Comparison of ENCODE assay signal across 24 mouse cellular contexts in the genomic region with DNA sequence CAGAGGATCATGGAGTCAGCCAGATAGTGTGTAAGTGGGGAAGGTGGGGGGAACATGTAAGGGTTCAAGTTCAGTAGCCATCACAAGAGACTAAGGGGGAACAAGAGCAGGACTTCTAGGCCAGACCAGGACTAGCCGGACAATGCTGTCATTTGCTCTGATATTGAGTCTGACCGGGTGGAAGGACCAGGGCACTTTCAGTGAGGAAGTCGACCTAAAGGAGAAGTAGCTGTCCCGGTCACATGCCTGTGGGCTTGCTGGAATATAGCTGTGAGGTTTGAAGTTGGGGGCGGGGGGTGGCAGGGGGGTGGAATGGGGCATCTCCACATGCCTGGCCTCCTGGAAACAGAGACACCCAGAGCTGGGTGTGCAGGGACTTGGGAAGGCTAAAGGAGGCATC. TPM values are rescaled to one million over a fixed set of nuclear protein-coding genes. Genes with fewer than 3 reads are reported as not detected.
DNase-seq lines count a peak whose midpoint lies in the region; ATAC-seq and TF ChIP-seq lines count a peak whose summit lies in the region.
"Had no signal": no experiment of that assay in that cellular context is flagged by ENCODE, and none has a peak within 500 bp of the region (broad histone marks: within the 10 kb centered on the region; RNA-seq: fewer than 3 reads in every experiment).

No protein-coding gene starts in this region.

- H3K9ac ChIP-seq in liver, embryonic 16.5 days (ENCODE audit: low read depth, low read length), result 0 out of 2 replicates have a peak overlapping the region, but pooled peaks have one; percentile 10
- no peak overlapping the region for H3K9ac ChIP-seq in neural tube, embryonic 15.5 days (replicated peaks)
- H3K9ac ChIP-seq: embryonic facial prominence, embryonic 13.5 days; hindbrain, embryonic 13.5 days; kidney, embryonic 15.5 days; neural tube, embryonic 13.5 days had no signal

- peak overlapping the region; percentile 21; the same call in 1 of the 2 replicates for H3K27ac ChIP-seq in spleen, adult 2 months (ENCODE audit: insufficient read depth, low read length)
- H3K27ac ChIP-seq in cortical plate, adult 2 months (ENCODE audit: insufficient read depth, low read length), result peak overlapping the region; percentile 42; the same call in 1 of the 2 replicates
- H3K27ac ChIP-seq in liver, embryonic 16.5 days (ENCODE audit: low read length), result no peak overlapping the region
- no peak overlapping the region for H3K27ac ChIP-seq in left cerebral cortex, adult 2 months
- no peak overlapping the region for H3K27ac ChIP-seq in neural tube, embryonic 15.5 days (replicated peaks)
- H3K27ac ChIP-seq: embryonic facial prominence, embryonic 13.5 days; hindbrain, embryonic 13.5 days; intestine, embryonic 15.5 days; kidney, embryonic 15.5 days; midbrain, embryonic 10.5 days; neural tube, embryonic 13.5 days had no signal

- intact Hi-C loops in left cerebral cortex, adult 2 months (cut with DNase I), result no loop called here
- intact Hi-C loops in gastrocnemius, postnatal 36 days (cut with DNase I), result no loop called here

- TF ChIP-seq CTCF in spleen, adult 2 months (IDR thresholded peaks at IDR 0.05; ENCODE audit: extremely low read depth, insufficient read depth, insufficient read length, insufficient replicate concordance), result no peak
- no peak for TF ChIP-seq CTCF in cortical plate, adult 2 months (IDR thresholded peaks at IDR 0.05; ENCODE audit: extremely low read depth, insufficient read depth, low read length)
- no peak for TF ChIP-seq CTCF in left cerebral cortex, adult 2 months (IDR thresholded peaks at IDR 0.05)

- peaks cover 8% of the 10 kb centered on the region; the same call in 1 of the 2 replicates for H3K4me1 ChIP-seq in spleen, adult 2 months (ENCODE audit: control insufficient read depth, insufficient read depth, insufficient read length)
- H3K4me1 ChIP-seq in cortical plate, adult 2 months (ENCODE audit: control insufficient read depth, insufficient read depth, low read length), result peaks cover 5% of the 10 kb centered on the region; the same call in 1 of the 2 replicates
- H3K4me1 ChIP-seq in liver, embryonic 16.5 days (ENCODE audit: control insufficient read depth, low read depth, low read length), result peaks cover 22% of the 10 kb centered on the region
- H3K4me1 ChIP-seq in neural tube, embryonic 15.5 days, result peaks cover 25% of the 10 kb centered on the region

- 51% methylated on average over 5 of the region's 5 CpGs for WGBS in spleen, adult 2 months
- 50% methylated on average over 5 of the region's 5 CpGs for WGBS in liver, embryonic 16.5 days (ENCODE audit: insufficient replicate concordance)
- 88% methylated on average over 5 of the region's 5 CpGs for WGBS in neural tube, embryonic 15.5 days

- no peak overlapping the region for H3K4me3 ChIP-seq in spleen, adult 2 months (ENCODE audit: extremely low read depth, insufficient read depth, insufficient read length)
- no peak overlapping the region for H3K4me3 ChIP-seq in cortical plate, adult 2 months (ENCODE audit: insufficient read depth, low read length)
- H3K4me3 ChIP-seq in liver, embryonic 16.5 days (ENCODE audit: low read depth, low read length), result no peak overlapping the region
- no peak overlapping the region for H3K4me3 ChIP-seq in left cerebral cortex, adult 2 months
- no peak overlapping the region for H3K4me3 ChIP-seq in neural tube, embryonic 15.5 days (replicated peaks)
- H3K4me3 ChIP-seq: hindbrain, embryonic 13.5 days; intestine, embryonic 15.5 days; kidney, embryonic 15.5 days had no signal

- no peaks in the 10 kb centered on the region for H3K27me3 ChIP-seq in spleen, adult 2 months (ENCODE audit: control insufficient read depth, insufficient read depth, low read length)
- no peaks in the 10 kb centered on the region for H3K27me3 ChIP-seq in liver, embryonic 16.5 days (ENCODE audit: control insufficient read depth, insufficient read depth, low read depth, low read length)
- H3K27me3 ChIP-seq in neural tube, embryonic 15.5 days (replicated peaks), result no peaks in the 10 kb centered on the region
- H3K27me3 ChIP-seq: embryonic facial prominence, embryonic 13.5 days; hindbrain, embryonic 13.5 days; intestine, embryonic 15.5 days; kidney, embryonic 15.5 days; neural tube, embryonic 13.5 days had no signal

- no peaks in the 10 kb centered on the region for H3K9me3 ChIP-seq in liver, embryonic 16.5 days (replicated peaks; ENCODE audit: control insufficient read depth, low read length)
- no peaks in the 10 kb centered on the region for H3K9me3 ChIP-seq in neural tube, embryonic 15.5 days (replicated peaks)
- H3K9me3 ChIP-seq: embryonic facial prominence, embryonic 13.5 days; forebrain, embryonic 10.5 days; hindbrain, embryonic 13.5 days; intestine, embryonic 15.5 days; kidney, embryonic 15.5 days; midbrain, embryonic 10.5 days; neural tube, embryonic 13.5 days had no signal

- H3K36me3 ChIP-seq in spleen, adult 2 months (ENCODE audit: control insufficient read depth, insufficient read depth, low read length), result peaks cover 8% of the 10 kb centered on the region
- H3K36me3 ChIP-seq in liver, embryonic 16.5 days (ENCODE audit: control insufficient read depth, insufficient read depth), result no peaks in the 10 kb centered on the region
- peaks cover 16% of the 10 kb centered on the region for H3K36me3 ChIP-seq in neural tube, embryonic 15.5 days

- DNase-seq in spleen, adult 2 months (ENCODE audit: low read depth in 1 of 2, low spot score in 2 of 2), result no peak
- no peak for DNase-seq in spleen, adult 18-20 months
- DNase-seq in left cerebral cortex, adult 2 months (ENCODE audit: extremely low spot score in 1 of 2, low spot score in 2 of 2), result no peak
- no peak for DNase-seq in gastrocnemius, postnatal 36 days
- DNase-seq: adrenal gland, adult 2 months; cerebellum, adult 18-20 months; heart, postnatal 14 days; right cerebral cortex, postnatal 4 days had no signal

- TF ChIP-seq POLR2A in spleen, adult 2 months (IDR thresholded peaks at IDR 0.05; ENCODE audit: low read depth, low read length), result no peak
- no peak for TF ChIP-seq POLR2A in cortical plate, adult 2 months (IDR thresholded peaks at IDR 0.05; ENCODE audit: extremely low read depth, insufficient read depth, low read length)

- ATAC-seq in liver, embryonic 16.5 days (ENCODE audit: low read depth), result no peak
- no peak for ATAC-seq in neural tube, embryonic 15.5 days (ENCODE audit: low FRiP score)
- ATAC-seq: CD4-positive, CD25-positive, alpha-beta regulatory T cell, adult 4 months; intestine, embryonic 15.5 days; lung, postnatal 0 days had no signal

- no peak overlapping the region for H3K4me2 ChIP-seq in liver, embryonic 16.5 days (ENCODE audit: low read depth, low read length)
- H3K4me2 ChIP-seq in neural tube, embryonic 15.5 days, result no peak overlapping the region

RNA-seq across cellular contexts. Expression of gene Ndufs8, which starts 2.0 kb away (rescaled TPM):
- polyA plus RNA-seq in spleen, adult 2 months (2012; rRNA removed), result 120 and 161 TPM in 2 replicates
- polyA plus RNA-seq in cortical plate, adult 2 months (2012; rRNA removed), result 274 and 288 TPM in 2 replicates
- 150 and 159 TPM in 2 replicates for polyA plus RNA-seq in liver, embryonic 16.5 days (2015; fragmentation: Nextera tagmentation; extraction: Ambion mirVana)
- total RNA-seq in left cerebral cortex, adult 2 months (2021), result 100 to 1,000 TPM; 129 to 133 TPM
- 100 to 1,000 TPM; 242 to 273 TPM for total RNA-seq in gastrocnemius, postnatal 36 days (2021)
- 308 and 330 TPM in 2 replicates for polyA plus RNA-seq in neural tube, embryonic 15.5 days (2015; fragmentation: Nextera tagmentation; extraction: Ambion mirVana)

RNA-seq across cellular contexts. Expression of gene Tcirg1, which starts 7.6 kb away (rescaled TPM):
- polyA plus RNA-seq in spleen, adult 2 months (2012; rRNA removed), result 269 and 299 TPM in 2 replicates
- polyA plus RNA-seq in cortical plate, adult 2 months (2012; rRNA removed), result 34.4 and 38.4 TPM in 2 replicates
- 28.7 and 33.8 TPM in 2 replicates for polyA plus RNA-seq in liver, embryonic 16.5 days (2015; fragmentation: Nextera tagmentation; extraction: Ambion mirVana)
- total RNA-seq in left cerebral cortex, adult 2 months (2021), result 10 to 100 TPM; 14.9 to 20.1 TPM
- 1 to 10 TPM; 4.8 to 5.9 TPM for total RNA-seq in gastrocnemius, postnatal 36 days (2021)
- polyA plus RNA-seq in neural tube, embryonic 15.5 days (2015; fragmentation: Nextera tagmentation; extraction: Ambion mirVana), result 20.3 and 29.0 TPM in 2 replicates

RNA-seq across cellular contexts. Expression of gene Aldh3b1, which starts 15.1 kb away (rescaled TPM):
- polyA plus RNA-seq in spleen, adult 2 months (2012; rRNA removed), result 24.6 and 26.1 TPM in 2 replicates
- 6.9 and 8.1 TPM in 2 replicates for polyA plus RNA-seq in cortical plate, adult 2 months (2012; rRNA removed)
- polyA plus RNA-seq in liver, embryonic 16.5 days (2015; fragmentation: Nextera tagmentation; extraction: Ambion mirVana), result 8.7 and 10.0 TPM in 2 replicates
- 1 to 10 TPM; 2.3 to 3.3 TPM for total RNA-seq in left cerebral cortex, adult 2 months (2021)
- total RNA-seq in gastrocnemius, postnatal 36 days (2021), result 1 to 10 TPM in 1 of 2 experiments, under 1 TPM in 1; 0.92 to 1.6 TPM
- polyA plus RNA-seq in neural tube, embryonic 15.5 days (2015; fragmentation: Nextera tagmentation; extraction: Ambion mirVana), result 2.5 and 3.8 TPM in 2 replicates

RNA-seq across cellular contexts. Expression of gene Unc93b1, which starts 20.5 kb away (rescaled TPM):
- 753 and 934 TPM in 2 replicates for polyA plus RNA-seq in spleen, adult 2 months (2012; rRNA removed)
- polyA plus RNA-seq in cortical plate, adult 2 months (2012; rRNA removed), result 33.5 and 36.5 TPM in 2 replicates
- 33.9 and 35.8 TPM in 2 replicates for polyA plus RNA-seq in liver, embryonic 16.5 days (2015; fragmentation: Nextera tagmentation; extraction: Ambion mirVana)
- 10 to 100 TPM; 12.9 to 16.3 TPM for total RNA-seq in left cerebral cortex, adult 2 months (2021)
- 1 to 10 TPM; 5.1 to 7.7 TPM for total RNA-seq in gastrocnemius, postnatal 36 days (2021)
- polyA plus RNA-seq in neural tube, embryonic 15.5 days (2015; fragmentation: Nextera tagmentation; extraction: Ambion mirVana), result 15.0 and 20.6 TPM in 2 replicates

RNA-seq across cellular contexts. Expression of gene Aldh3b3, which starts 43.9 kb away (rescaled TPM):
- 0.07 and 0.20 TPM in 2 replicates for polyA plus RNA-seq in spleen, adult 2 months (2012; rRNA removed)
- not detected in 2 replicates for polyA plus RNA-seq in cortical plate, adult 2 months (2012; rRNA removed)
- polyA plus RNA-seq in liver, embryonic 16.5 days (2015; fragmentation: Nextera tagmentation; extraction: Ambion mirVana), result 0.07 and 0.12 TPM in 2 replicates
- under 1 TPM in 1 of 2 experiments, not detected in 1; 0.11 TPM for total RNA-seq in left cerebral cortex, adult 2 months (2021)
- total RNA-seq in gastrocnemius, postnatal 36 days (2021), result not detected
- not detected in 2 replicates for polyA plus RNA-seq in neural tube, embryonic 15.5 days (2015; fragmentation: Nextera tagmentation; extraction: Ambion mirVana)
- total RNA-seq: gastrocnemius, adult 8-10 months; layer of hippocampus, adult 18-20 months had no signal
- polyA plus RNA-seq: CD4-positive, CD25-positive, alpha-beta regulatory T cell, adult 4 months; forebrain, embryonic 10.5 days; heart, embryonic 11.5 days; hindbrain, embryonic 13.5 days; intestine, embryonic 15.5 days; kidney, embryonic 15.5 days; limb, embryonic 11.5 days; midbrain, embryonic 10.5 days; neural tube, embryonic 13.5 days had no signal

Comparison
In these comparisons a context has a peak if more than half of its experiments do, and no peak if none do; other contexts are left out.
1. H3K27ac ChIP-seq: peak in spleen, adult 2 months (single experiment) and cortical plate, adult 2 months (single experiment); none in liver, embryonic 16.5 days (single experiment), left cerebral cortex, adult 2 months (single experiment) and neural tube, embryonic 15.5 days (single experiment).